Mouse (Mus musculus) stomach, postnatal 0 days (tissue): ENCODE data around the gene Gnai2. TPM values are rescaled to one million over a fixed set of nuclear protein-coding genes. Genes with fewer than 3 reads are reported as not detected.

Experiments used
- ATAC-seq: fragments of 200-750 bp; cut with Nextera tagmentation; 2 replicates; pipeline ENCODE4 v1.8.0; 2017; ENCODE audit not compliant: low FRiP score, low TSS enrichment
- DNase-seq: peaks from one replicate; pipeline ENCODE4 v3.0.0-alpha.2; 2016; ENCODE audit warnings: low spot score
- H3K27ac ChIP-seq: fragments of 300-500 bp; sonication (generic); replicated peaks from 2 replicates; pipeline ENCODE4 v1.5.1; 2014; ENCODE audit warnings: mild to moderate bottlenecking, control low read depth
- H3K27me3 ChIP-seq: fragments of 300-500 bp; sonication (generic); 2 replicates; pipeline ENCODE4 v1.6.1; 2014; ENCODE audit warnings: low read length; ENCODE audit not compliant: control insufficient read depth, insufficient read depth
- H3K36me3 ChIP-seq: fragments of 300-500 bp; sonication (generic); 2 replicates; pipeline ENCODE4 v1.6.1; 2014; ENCODE audit warnings: low read length, mixed read lengths; ENCODE audit not compliant: control insufficient read depth, insufficient read depth
- H3K4me1 ChIP-seq: fragments of 300-500 bp; sonication (generic); replicated peaks from 2 replicates; pipeline ENCODE4 v1.6.1; 2014; ENCODE audit warnings: antibody characterized with exemption; ENCODE audit not compliant: control insufficient read depth, insufficient read depth
- H3K4me2 ChIP-seq: fragments of 300-500 bp; sonication (generic); replicated peaks from 2 replicates; pipeline ENCODE4 v1.6.1; 2014; ENCODE audit warnings: low read depth, mild to moderate bottlenecking, control low read depth, moderate library complexity
- H3K4me3 ChIP-seq: fragments of 300-500 bp; sonication (generic); 2 replicates; pipeline ENCODE4 v1.5.1; 2014; ENCODE audit warnings: low read depth, low read length, control low read depth
- H3K9ac ChIP-seq: fragments of 300-500 bp; sonication (generic); 2 replicates; pipeline ENCODE4 v1.6.1; 2014; ENCODE audit warnings: mild to moderate bottlenecking, low read length, control low read depth, mixed read lengths
- H3K9me3 ChIP-seq: fragments of 300-500 bp; sonication (generic); 2 replicates; pipeline ENCODE4 v1.6.1; 2016; ENCODE audit warnings: low read length; ENCODE audit not compliant: control insufficient read depth
- CTCF ChIP-seq: IDR thresholded peaks from 2 replicates; pipeline ENCODE4 v1.5.1; 2016; ENCODE audit warnings: antibody characterized with exemption, low read depth, mild to moderate bottlenecking, moderate library complexity
- EP300 ChIP-seq: optimal IDR thresholded peaks from 2 replicates; pipeline ENCODE3; 2016; ENCODE audit warnings: antibody characterized with exemption
- WGBS: fragments of 180-500 bp; shearing (Covaris S2); extraction: QIAGEN DNeasy Blood & Tissue Kit; methylation state at CpG from one replicate; pipeline ENCODE4 v1.1.7; 2014; 5-methylcytosine and 5-hydroxymethylcytosine counted together
- polyA plus RNA-seq: library from polyadenylated mRNA; unstranded; fragments of >200 nt; fragmentation: Nextera tagmentation; extraction: Ambion mirVana; gene quantifications from 2 replicates; pipeline ENCODE4 v1.2.1, GENCODE M21; 2015

Gnai2 gene
- polyA plus RNA-seq, 1 experiment from 2014 or later: 189 TPM

DNA sequence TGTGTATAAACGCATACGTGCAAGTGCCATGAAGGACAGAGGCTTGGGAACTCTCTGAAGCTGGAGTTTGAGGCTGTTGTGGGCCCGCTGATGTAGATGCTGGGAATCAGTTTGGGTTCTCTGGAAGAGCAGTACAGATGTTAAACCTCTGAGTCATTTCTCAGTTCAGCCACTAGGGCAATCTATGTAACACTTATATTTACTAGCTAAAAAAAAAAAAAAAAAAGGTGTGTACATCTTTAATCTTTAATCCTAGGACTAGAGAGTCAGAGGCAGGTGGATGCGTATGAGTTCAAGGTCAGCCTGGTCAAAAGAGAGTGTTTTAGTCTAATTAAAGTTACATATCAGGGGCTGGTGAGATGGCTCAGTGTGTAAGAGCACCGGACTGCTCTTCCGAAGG is 11.8 kb upstream of the Gnai2 start:
- no peaks in the 10 kb centered on the region for H3K27me3 ChIP-seq
- no peaks in the 10 kb centered on the region for H3K4me1 ChIP-seq
- no peak for DNase-seq
- no peak overlapping the region for H3K27ac ChIP-seq
- no peak overlapping the region for H3K4me2 ChIP-seq
- H3K9ac ChIP-seq: no peak overlapping the region
- 76% methylated on average over 6 of the region's 6 CpGs for WGBS
- H3K9me3 ChIP-seq: no peaks in the 10 kb centered on the region
- TF ChIP-seq EP300 (no peak), CTCF (peak; percentile 50)
- H3K4me3 ChIP-seq: no peak overlapping the region
- no peaks in the 10 kb centered on the region for H3K36me3 ChIP-seq
- ATAC-seq: no peak

GRCm38 (mm10) chr9:107645577-107645976 is 10.4 kb upstream of the Gnai2 start:
- Histone ChIP-seq H3K27me3 (no peaks in the 10 kb centered on the region), H3K9ac (no peak overlapping the region), H3K4me2 (no peak overlapping the region), H3K36me3 (no peaks in the 10 kb centered on the region), H3K9me3 (no peaks in the 10 kb centered on the region), H3K4me1 (no peaks in the 10 kb centered on the region), H3K27ac (no peak overlapping the region), H3K4me3 (no peak overlapping the region)
- WGBS: 17% methylated on average over 5 of the region's 5 CpGs
- DNase-seq (peak; percentile 78), ATAC-seq (peak; percentile 71)
- no peak for TF ChIP-seq EP300
- TF ChIP-seq CTCF: peak; percentile 99

- H3K36me3 ChIP-seq: no peaks in the 10 kb centered on the region
- ATAC-seq: 0 out of 2 replicates have a peak, but pooled peaks have one; percentile 11
- H3K4me2 ChIP-seq: peak overlapping the region; percentile 59
- H3K4me3 ChIP-seq: no peak overlapping the region
- 42% methylated on average over 7 of the region's 7 CpGs for WGBS
- H3K27ac ChIP-seq: no peak overlapping the region
- no peaks in the 10 kb centered on the region for H3K4me1 ChIP-seq
- no peak for DNase-seq
- H3K27me3 ChIP-seq: no peaks in the 10 kb centered on the region
- no peak overlapping the region for H3K9ac ChIP-seq
- TF ChIP-seq CTCF (no peak), EP300 (no peak)
- no peaks in the 10 kb centered on the region for H3K9me3 ChIP-seq
Observed at GRCm38 (mm10) chr9:107645153-107645510, 10.0 kb upstream of the Gnai2 start.

DNA sequence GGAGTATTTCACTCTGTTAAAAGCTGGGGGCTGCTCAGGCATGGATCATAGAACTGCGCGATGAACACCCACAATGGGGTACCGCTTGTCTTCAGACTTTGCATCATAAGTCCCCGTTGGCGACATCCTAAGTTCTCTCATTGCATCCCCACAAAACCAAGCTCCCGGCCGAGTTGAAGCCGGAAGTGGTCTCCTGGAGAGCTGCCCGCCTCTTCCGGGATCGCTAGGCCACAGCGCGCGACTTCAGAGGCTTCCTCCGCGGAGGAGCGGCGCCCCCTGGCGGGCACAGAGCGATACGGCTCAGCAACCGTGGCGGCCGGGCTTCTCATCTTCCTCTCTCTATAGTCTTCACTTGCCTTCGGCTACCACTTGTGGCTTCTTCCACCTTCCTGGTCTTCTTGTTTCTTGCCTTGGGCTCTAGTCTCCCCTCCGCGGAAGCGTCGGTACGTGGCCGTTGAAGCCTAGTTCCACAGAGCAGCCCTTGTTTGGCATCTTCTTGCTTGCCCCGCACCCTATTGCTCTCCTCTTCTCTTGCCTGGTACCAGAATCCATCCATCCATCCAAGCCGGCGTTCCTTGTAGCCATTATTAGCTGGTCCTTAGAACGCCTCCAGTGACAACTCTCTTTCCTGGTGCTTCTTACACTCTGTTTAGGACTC is 9.5 kb upstream of the Gnai2 start:
- H3K4me3 ChIP-seq: peak overlapping the region; percentile 29
- no peaks in the 10 kb centered on the region for H3K9me3 ChIP-seq
- TF ChIP-seq CTCF (peak; percentile 99), EP300 (no peak)
- H3K27ac ChIP-seq: peak overlapping the region; percentile 49; the same call in 1 of the 2 replicates
- DNase-seq (peak; percentile 92), ATAC-seq (peak; percentile 83)
- H3K9ac ChIP-seq: peak overlapping the region; percentile 66
- 4% methylated on average over 35 of the region's 35 CpGs for WGBS
- H3K4me1 ChIP-seq: no peaks in the 10 kb centered on the region
- no peaks in the 10 kb centered on the region for H3K36me3 ChIP-seq
- no peaks in the 10 kb centered on the region for H3K27me3 ChIP-seq
- peak overlapping the region; percentile 59 for H3K4me2 ChIP-seq

- no peak overlapping the region for H3K9ac ChIP-seq
- DNase-seq (no peak), ATAC-seq (no peak)
- WGBS: 91% methylated on average over 13 of the region's 13 CpGs
- H3K9me3 ChIP-seq: no peaks in the 10 kb centered on the region
- H3K27ac ChIP-seq: no peak overlapping the region
- H3K4me3 ChIP-seq: no peak overlapping the region
- H3K27me3 ChIP-seq: no peaks in the 10 kb centered on the region
- TF ChIP-seq EP300 (no peak), CTCF (no peak)
- no peak overlapping the region for H3K4me2 ChIP-seq
- no peaks in the 10 kb centered on the region for H3K36me3 ChIP-seq
- H3K4me1 ChIP-seq: no peaks in the 10 kb centered on the region
Observed at GRCm38 (mm10) chr9:107643544-107644214, 8.5 kb upstream of the Gnai2 start.

DNA sequence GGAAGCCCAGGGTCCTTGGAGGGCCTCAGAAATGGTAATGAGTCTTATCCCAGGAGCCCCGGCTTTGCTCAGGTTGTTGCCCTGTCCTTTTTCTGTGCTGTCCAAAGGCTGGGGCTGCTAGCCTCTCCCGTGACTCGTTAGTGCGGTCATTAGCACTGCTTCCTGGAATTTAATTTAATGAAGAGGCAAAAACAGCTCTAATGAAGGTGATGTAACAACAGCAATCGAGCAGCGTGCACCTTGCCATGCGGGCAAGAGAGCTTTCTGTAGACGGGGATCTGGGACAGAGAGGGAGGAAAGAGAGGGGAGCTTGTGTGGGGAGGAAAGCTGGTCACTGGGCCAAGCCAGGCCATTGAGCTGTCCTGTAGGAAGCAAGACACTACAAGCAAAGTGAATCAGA is 6.5 kb upstream of the Gnai2 start:
- Histone ChIP-seq H3K27me3 (no peaks in the 10 kb centered on the region), H3K4me2 (no peak overlapping the region), H3K36me3 (no peaks in the 10 kb centered on the region), H3K4me3 (no peak overlapping the region), H3K27ac (no peak overlapping the region), H3K4me1 (no peaks in the 10 kb centered on the region), H3K9ac (no peak overlapping the region), H3K9me3 (no peaks in the 10 kb centered on the region)
- no peak for TF ChIP-seq EP300
- no peak for TF ChIP-seq CTCF
- WGBS: 69% methylated on average over 8 of the region's 8 CpGs
- ATAC-seq: no peak
- DNase-seq: no peak
